Mouse (Mus musculus) myocyte (in vitro differentiated cells): ENCODE results near the gene Ddr2. TPM values are rescaled to one million over a fixed set of nuclear protein-coding genes. Genes with fewer than 3 reads are reported as not detected.

Experiments used
- H3K27me3 ChIP-seq: one replicate; pipeline ENCODE4 v1.6.1; 2011; ENCODE audit not compliant: control insufficient read depth, insufficient read depth, insufficient read length
- H3K36me3 ChIP-seq: one replicate; pipeline ENCODE4 v1.6.1; 2011; ENCODE audit not compliant: control insufficient read depth, insufficient read depth
- H3K4me2 ChIP-seq: one replicate; pipeline ENCODE4 v1.6.1; 2011; ENCODE audit warnings: low read depth, control low read depth
- H3K4me3 ChIP-seq: one replicate; pipeline ENCODE4 v1.5.1; 2011; ENCODE audit warnings: mild to moderate bottlenecking, control low read depth, moderate library complexity
- H3K79me2 ChIP-seq: one replicate; pipeline ENCODE4 v1.6.1; 2011; ENCODE audit not compliant: control insufficient read depth, insufficient read depth
- H3ac ChIP-seq: one replicate; pipeline ENCODE4 v1.6.1; 2011; ENCODE audit not compliant: control insufficient read depth, insufficient read length
- CEBPB ChIP-seq: IDR thresholded peaks from 2 replicates; pipeline ENCODE4 v1.6.1; 2011; ENCODE audit warnings: mild to moderate bottlenecking, moderate library complexity; ENCODE audit not compliant: poor library complexity, insufficient read depth, severe bottlenecking
- E2F4 ChIP-seq: IDR thresholded peaks from one replicate; pipeline ENCODE4 v1.6.1; 2011; ENCODE audit warnings: mild to moderate bottlenecking, control low read depth, moderate library complexity; ENCODE audit not compliant: insufficient read depth
- MAX ChIP-seq: IDR thresholded peaks from one replicate; pipeline ENCODE4 v1.6.1; 2011; ENCODE audit warnings: low read depth, mild to moderate bottlenecking, control low read depth
- MYOD1 ChIP-seq, 3 experiments: IDR thresholded peaks; one replicate each; pipeline ENCODE4 v1.6.1; 2011; ENCODE audit warnings: control low read depth in 2 of 3, low read depth in 2 of 3, mild to moderate bottlenecking in 2 of 3, moderate library complexity in 1 of 3; ENCODE audit not compliant: insufficient read length in 2 of 3, control insufficient read depth in 1 of 3
- MYOG ChIP-seq, 3 experiments: IDR thresholded peaks; one replicate each; pipeline ENCODE4 v1.6.1; 2011; ENCODE audit warnings: control low read depth in 2 of 3, low read depth in 2 of 3, mild to moderate bottlenecking in 2 of 3; ENCODE audit not compliant: insufficient read length in 2 of 3, control insufficient read depth in 1 of 3, insufficient read depth in 1 of 3
- POLR2A ChIP-seq: IDR thresholded peaks from one replicate; pipeline ENCODE4 v1.6.1; 2011; ENCODE audit warnings: low read depth, mild to moderate bottlenecking, control low read depth, moderate library complexity; ENCODE audit not compliant: insufficient read length
- POLR2AphosphoS2 ChIP-seq: IDR thresholded peaks from one replicate; pipeline ENCODE4 v1.6.1; 2011; ENCODE audit warnings: low read depth, control low read depth; ENCODE audit not compliant: insufficient read length
- REST ChIP-seq: IDR thresholded peaks from one replicate; pipeline ENCODE4 v1.6.1; 2011; ENCODE audit warnings: mild to moderate bottlenecking, control low read depth, moderate library complexity; ENCODE audit not compliant: insufficient read depth, insufficient read length
- SRF ChIP-seq: IDR thresholded peaks from one replicate; pipeline ENCODE4 v1.6.1; 2011; ENCODE audit warnings: low read depth; ENCODE audit not compliant: control insufficient read depth, insufficient read length
- TCF12 ChIP-seq: IDR thresholded peaks from one replicate; pipeline ENCODE4 v1.6.1; 2011; ENCODE audit warnings: mild to moderate bottlenecking, control low read depth; ENCODE audit not compliant: poor library complexity, insufficient read depth, severe bottlenecking
- TCF3 ChIP-seq: IDR thresholded peaks from one replicate; pipeline ENCODE4 v1.6.1; 2011; ENCODE audit warnings: low read depth, control low read depth; ENCODE audit not compliant: insufficient read length
- USF1 ChIP-seq: IDR thresholded peaks from one replicate; pipeline ENCODE4 v1.6.1; 2011; ENCODE audit warnings: low read depth, mild to moderate bottlenecking, control low read depth, moderate library complexity
- polyA plus RNA-seq: library from polyadenylated mRNA; unstranded; fragments of >200 nt; fragmentation: generic; extraction: Trizol; gene quantifications from one replicate; pipeline ENCODE4 v1.2.1, GENCODE M21; 2012; ENCODE audit warnings: missing spikeins

Gene Ddr2
- polyA plus RNA-seq, 1 experiment: 33.8 TPM

DNA sequence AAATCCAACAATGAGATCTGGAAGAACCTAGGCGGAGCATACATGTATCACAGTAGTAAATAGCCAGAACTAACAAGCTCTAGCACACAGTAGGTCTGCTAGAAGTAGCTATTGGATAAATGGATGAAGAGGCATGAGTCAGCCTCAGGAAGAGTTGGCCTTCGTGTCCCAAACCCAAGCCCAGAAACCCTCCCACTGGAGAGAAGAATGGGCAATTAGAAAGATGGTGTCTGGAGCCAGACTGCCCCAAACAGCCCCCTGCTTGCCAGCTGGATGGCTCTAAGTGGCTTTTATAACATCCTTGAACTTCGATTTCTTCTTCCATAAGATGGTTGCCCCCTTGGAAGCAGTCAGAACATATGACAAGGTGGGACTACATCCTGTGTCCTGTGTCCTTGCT, 53.6 kb downstream of the Ddr2 start:
- Histone ChIP-seq H3K27me3 (no peaks in the 10 kb centered on the region), H3K4me2 (peak overlapping the region; percentile 63), H3ac (no peak overlapping the region), H3K36me3 (no peaks in the 10 kb centered on the region), H3K4me3 (no peak overlapping the region), H3K79me2 (peaks cover 58% of the 10 kb centered on the region)
- TF ChIP-seq MYOD1 (IDR thresholded peaks at IDR 0.05; ENCODE audit: control insufficient read depth in 1 of 3, insufficient read length in 2 of 3, low read depth in 2 of 3) (no peak), USF1 (no peak), POLR2A (no peak), CEBPB (no peak), E2F4 (no peak), SRF (no peak), POLR2AphosphoS2 (no peak), MYOG (IDR thresholded peaks at IDR 0.05; ENCODE audit: control insufficient read depth in 1 of 3, insufficient read depth in 1 of 3, insufficient read length in 2 of 3, low read depth in 2 of 3) (no peak), TCF12 (no peak), REST (no peak), TCF3 (no peak), MAX (no peak)

DNA sequence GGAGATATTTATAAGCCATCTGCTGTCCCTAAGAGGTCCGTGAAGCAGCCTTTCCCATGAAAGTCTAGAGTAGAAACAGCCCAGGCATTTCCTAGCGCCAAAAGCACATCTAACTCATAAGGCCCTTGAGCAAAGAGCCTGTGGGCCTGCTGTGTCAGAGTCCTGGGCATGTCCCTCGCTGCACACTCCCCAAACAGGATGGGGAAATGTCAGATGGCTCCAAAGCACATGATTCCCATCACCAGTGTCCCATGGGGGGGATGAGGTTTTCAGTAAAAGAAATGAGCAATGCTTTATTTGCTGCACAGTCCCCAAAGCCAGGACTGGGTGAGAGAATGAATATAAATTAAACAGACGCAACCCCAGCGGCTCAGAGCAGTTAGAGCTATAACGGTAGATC, 54.3 kb downstream of the Ddr2 start:
- H3K4me3 ChIP-seq: no peak overlapping the region
- H3K79me2 ChIP-seq: peaks cover 65% of the 10 kb centered on the region
- H3K27me3 ChIP-seq: no peaks in the 10 kb centered on the region
- no peak overlapping the region for H3K4me2 ChIP-seq
- H3ac ChIP-seq: no peak overlapping the region
- H3K36me3 ChIP-seq: no peaks in the 10 kb centered on the region
- TF ChIP-seq USF1: no peak
- TF ChIP-seq REST: no peak
- no peak for TF ChIP-seq POLR2A
- TF ChIP-seq MAX: no peak
- TF ChIP-seq E2F4: no peak
- TF ChIP-seq POLR2AphosphoS2: no peak
- no peak for TF ChIP-seq MYOG (IDR thresholded peaks at IDR 0.05; ENCODE audit: control insufficient read depth in 1 of 3, insufficient read depth in 1 of 3, insufficient read length in 2 of 3, low read depth in 2 of 3)
- no peak for TF ChIP-seq TCF3
- no peak for TF ChIP-seq MYOD1 (IDR thresholded peaks at IDR 0.05; ENCODE audit: control insufficient read depth in 1 of 3, insufficient read length in 2 of 3, low read depth in 2 of 3)

DNA sequence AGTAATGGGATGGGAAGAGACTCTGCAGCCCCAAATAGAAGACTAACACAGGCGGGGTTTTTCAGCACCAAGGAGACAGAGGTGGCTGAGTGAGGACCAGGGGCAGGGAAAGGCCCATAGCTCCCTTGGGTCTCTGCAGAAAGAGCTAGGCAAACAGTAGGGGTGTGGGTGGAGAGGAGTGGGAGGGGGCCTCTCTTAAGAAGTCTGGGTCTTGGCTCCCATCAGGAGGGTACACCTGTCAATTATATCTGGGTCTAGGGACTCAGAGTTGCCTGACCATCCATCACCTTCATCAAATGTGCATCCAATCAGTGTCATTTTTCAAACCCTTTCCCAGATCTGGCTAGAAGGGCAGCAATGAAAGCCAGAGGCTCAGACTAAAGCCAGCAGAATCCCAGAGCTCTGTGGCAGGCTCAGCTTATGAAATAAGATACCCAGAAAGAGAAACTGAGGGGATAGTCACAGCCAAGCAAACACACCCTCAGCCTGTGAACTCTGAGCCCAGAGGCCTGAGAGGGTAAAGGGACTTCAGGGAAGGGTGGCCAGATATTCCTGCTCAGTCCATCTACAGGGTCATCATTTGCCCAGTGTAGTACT, 58.0 kb downstream of the Ddr2 start:
- TF ChIP-seq USF1 (no peak), MYOG (IDR thresholded peaks at IDR 0.05; ENCODE audit: control insufficient read depth in 1 of 3, insufficient read depth in 1 of 3, insufficient read length in 2 of 3, low read depth in 2 of 3) (no peak), POLR2AphosphoS2 (no peak), MAX (no peak), SRF (no peak), POLR2A (no peak), REST (no peak), CEBPB (no peak), E2F4 (no peak), TCF3 (no peak), MYOD1 (IDR thresholded peaks at IDR 0.05; ENCODE audit: control insufficient read depth in 1 of 3, insufficient read length in 2 of 3, low read depth in 2 of 3) (no peak), TCF12 (no peak)
- H3K27me3 ChIP-seq: no peaks in the 10 kb centered on the region
- H3K4me3 ChIP-seq: no peak overlapping the region
- peaks cover 81% of the 10 kb centered on the region for H3K79me2 ChIP-seq
- no peaks in the 10 kb centered on the region for H3K36me3 ChIP-seq
- H3ac ChIP-seq: no peak overlapping the region
- no peak overlapping the region for H3K4me2 ChIP-seq

DNA sequence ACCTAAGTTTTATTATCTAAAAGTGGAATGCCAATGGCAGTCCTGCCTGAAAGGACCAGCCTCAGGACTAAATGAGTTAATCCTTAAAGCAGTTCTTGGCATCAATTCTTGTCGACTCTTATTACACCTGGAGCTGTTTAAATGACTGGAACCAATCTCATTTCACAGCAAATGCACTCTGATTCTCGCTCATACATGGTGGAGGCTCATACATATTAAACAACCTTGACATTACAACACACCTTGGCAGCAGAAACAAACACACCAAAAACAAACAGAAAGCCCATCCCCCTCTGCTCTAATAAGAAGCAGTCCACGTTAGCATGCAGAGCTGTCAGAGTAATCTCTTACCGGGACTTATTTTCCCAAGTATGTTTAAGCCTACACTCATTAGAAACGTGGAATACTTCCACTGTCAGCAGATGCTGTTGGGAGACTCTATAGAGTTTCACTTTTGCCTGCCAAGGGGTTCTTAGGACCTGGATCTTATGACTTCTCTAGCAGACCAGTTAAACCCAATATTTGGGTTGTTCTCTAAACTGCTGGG, 58.9 kb downstream of the Ddr2 start:
- no peak overlapping the region for H3K4me3 ChIP-seq
- H3K27me3 ChIP-seq: no peaks in the 10 kb centered on the region
- TF ChIP-seq E2F4: no peak
- TF ChIP-seq MAX: no peak
- TF ChIP-seq TCF12: no peak
- TF ChIP-seq CEBPB: no peak
- no peak for TF ChIP-seq POLR2A
- no peak for TF ChIP-seq MYOG (IDR thresholded peaks at IDR 0.05; ENCODE audit: control insufficient read depth in 1 of 3, insufficient read depth in 1 of 3, insufficient read length in 2 of 3, low read depth in 2 of 3)
- no peak for TF ChIP-seq TCF3
- no peak for TF ChIP-seq USF1
- no peak for TF ChIP-seq SRF
- no peak for TF ChIP-seq REST
- TF ChIP-seq POLR2AphosphoS2: no peak
- H3K36me3 ChIP-seq: no peaks in the 10 kb centered on the region
- H3ac ChIP-seq: no peak overlapping the region
- peaks cover 82% of the 10 kb centered on the region for H3K79me2 ChIP-seq
- H3K4me2 ChIP-seq: no peak overlapping the region

DNA sequence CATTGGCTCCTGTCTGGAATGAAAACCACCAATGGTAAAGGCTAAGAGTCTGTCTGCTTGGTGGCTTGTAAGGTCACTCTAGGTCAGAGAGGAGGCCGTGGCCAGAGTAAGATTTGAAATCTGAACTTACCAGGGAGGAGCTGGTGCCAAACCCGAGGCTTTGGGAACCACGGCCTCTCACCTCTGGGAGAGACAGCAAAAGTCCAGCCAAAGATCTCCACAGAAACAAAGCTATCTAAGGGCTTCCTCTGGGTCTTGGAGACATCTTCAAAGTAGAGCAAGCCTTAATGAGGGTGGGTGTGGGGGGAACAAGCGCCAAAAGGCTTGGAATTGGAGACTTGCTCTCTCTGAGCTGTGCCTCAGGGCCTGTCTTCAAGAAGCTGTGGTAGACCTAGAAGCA, 62.1 kb downstream of the Ddr2 start:
- Histone ChIP-seq H3K4me2 (no peak overlapping the region), H3K79me2 (peaks cover 56% of the 10 kb centered on the region), H3K4me3 (no peak overlapping the region), H3ac (no peak overlapping the region), H3K36me3 (no peaks in the 10 kb centered on the region), H3K27me3 (no peaks in the 10 kb centered on the region)
- TF ChIP-seq REST: no peak
- no peak for TF ChIP-seq SRF
- TF ChIP-seq USF1: no peak
- TF ChIP-seq E2F4: no peak
- TF ChIP-seq MAX: no peak
- TF ChIP-seq POLR2AphosphoS2: no peak
- TF ChIP-seq TCF12: no peak
- TF ChIP-seq MYOG (IDR thresholded peaks at IDR 0.05; ENCODE audit: control insufficient read depth in 1 of 3, insufficient read depth in 1 of 3, insufficient read length in 2 of 3, low read depth in 2 of 3): no peak
- TF ChIP-seq POLR2A: no peak
- TF ChIP-seq CEBPB: no peak
- TF ChIP-seq TCF3: no peak
- no peak for TF ChIP-seq MYOD1 (IDR thresholded peaks at IDR 0.05; ENCODE audit: control insufficient read depth in 1 of 3, insufficient read length in 2 of 3, low read depth in 2 of 3)
